Mouse (Mus musculus) MEL-GATA-1-ER (cell line): ENCODE measurements around the gene Fhod1.

Experiments
- DNase-seq: peaks from one replicate; pipeline ENCODE4 v3.0.0-alpha.2; 2012; ENCODE audit warnings: low read depth; ENCODE audit errors: extremely low read depth

Fhod1 gene

DNA sequence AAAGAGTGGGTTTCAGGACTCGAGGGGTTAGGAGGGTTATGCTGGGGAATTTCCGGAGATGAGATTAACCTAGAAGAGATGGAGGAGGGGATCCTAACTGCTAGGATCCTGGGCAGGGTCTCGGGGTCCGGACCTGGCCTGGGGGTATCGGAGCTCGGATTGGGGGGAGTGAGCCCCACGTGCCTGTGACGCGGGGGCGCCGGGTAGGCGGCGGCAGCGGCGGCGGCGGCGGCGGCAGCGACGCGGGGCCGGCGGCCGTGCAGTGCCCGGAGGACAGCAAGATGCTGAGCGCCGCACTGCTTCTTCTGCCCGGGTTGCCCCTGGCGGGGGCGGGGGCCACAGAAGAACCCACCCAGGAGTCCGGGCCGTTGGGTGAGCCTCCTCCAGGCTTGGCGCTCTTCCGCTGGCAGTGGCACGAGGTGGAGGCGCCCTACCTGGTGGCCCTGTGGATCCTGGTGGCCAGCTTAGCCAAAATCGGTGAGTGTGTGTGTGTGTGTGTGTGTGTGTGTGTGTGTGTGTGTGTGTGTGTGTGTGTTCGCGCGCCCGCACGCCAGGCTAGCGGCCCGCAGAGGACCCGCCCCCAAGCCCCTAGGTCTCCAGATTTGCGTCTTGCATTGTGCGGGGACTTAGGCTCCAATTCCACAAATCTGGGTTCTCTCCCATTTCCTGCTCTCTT is 1.5 kb upstream of the Fhod1 start:
- DNase-seq: no peak

DNA sequence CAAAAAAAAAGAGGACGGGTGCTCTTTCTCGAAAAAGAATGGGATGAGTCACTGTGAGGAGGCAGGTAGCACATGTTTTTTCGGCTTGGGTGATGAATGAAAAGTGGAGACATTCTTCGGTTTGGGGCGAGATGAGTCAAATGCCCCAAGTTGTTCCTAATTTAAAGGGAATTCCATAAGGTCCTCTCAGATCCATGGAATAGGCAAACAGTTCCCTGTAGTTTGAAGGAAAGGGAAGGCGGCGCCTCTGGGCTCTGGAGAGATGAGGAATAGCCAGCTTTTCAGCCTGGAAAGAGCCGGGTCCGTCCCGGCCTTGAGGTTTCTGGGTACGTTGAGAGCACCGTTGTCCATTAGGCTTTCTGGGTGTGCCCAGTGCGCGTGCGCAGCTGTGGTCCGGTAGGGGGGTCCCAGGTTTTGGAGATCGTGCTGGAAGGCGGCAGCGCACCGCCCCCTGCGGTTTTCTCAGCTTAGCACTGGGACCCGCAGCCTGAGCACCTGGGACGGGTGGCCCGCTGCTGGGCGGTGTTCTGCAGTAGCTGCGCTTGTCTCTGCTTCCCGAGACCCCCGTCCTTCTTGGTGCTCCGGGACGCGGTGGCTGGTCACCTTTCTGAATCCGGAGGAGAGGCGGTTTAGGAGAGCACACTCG is 820 bp upstream of the Fhod1 start, which contains the start of gene Slc9a5:
Gene Slc9a5, plus strand, starts transcription at position 394 of the 646 bp plus-strand sequence.
- DNase-seq: no peak

- no peak for DNase-seq
Observed at GRCm38 (mm10) chr8:105346611-105347427, 934 bp downstream of the Fhod1 start.

GRCm38 (mm10) chr8:105345061-105345975 is 2.4 kb downstream of the Fhod1 start:
- DNase-seq: no peak

DNA sequence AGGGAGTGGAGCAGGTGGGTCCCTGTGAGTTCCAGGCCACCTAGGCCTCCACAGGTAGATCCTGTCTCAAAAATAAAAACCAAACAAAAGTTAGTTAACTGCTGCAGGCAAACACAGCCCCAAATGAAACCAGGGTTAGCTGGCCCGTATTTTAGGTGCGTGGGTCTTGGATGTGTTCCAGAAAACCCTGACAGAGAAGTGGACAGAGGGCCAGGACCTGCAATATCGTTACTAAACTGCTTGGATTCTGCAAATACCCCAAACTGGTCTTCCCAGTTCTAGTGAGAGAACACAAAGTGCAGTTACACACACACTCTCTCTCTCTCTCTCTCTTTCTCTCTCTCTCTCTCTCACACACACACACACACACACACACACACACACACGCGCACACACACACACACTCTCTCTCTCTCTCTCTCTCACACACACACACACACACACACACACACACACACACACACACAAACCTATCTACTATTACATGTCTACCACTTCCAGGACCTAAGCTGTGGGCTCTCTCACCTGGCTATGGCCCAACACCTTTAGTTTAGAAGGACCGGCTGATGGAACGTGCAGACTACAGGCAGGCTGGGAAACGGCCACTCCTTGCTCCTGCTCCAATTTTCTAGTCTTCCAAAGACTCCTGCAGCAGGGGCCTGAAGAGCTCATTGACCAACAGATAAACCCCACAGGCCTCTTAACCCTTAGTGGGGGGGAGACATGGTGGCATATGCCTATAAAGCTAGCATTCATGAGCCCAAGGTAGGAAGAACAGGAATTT is 3.8 kb downstream of the Fhod1 start:
- DNase-seq: no peak

DNA sequence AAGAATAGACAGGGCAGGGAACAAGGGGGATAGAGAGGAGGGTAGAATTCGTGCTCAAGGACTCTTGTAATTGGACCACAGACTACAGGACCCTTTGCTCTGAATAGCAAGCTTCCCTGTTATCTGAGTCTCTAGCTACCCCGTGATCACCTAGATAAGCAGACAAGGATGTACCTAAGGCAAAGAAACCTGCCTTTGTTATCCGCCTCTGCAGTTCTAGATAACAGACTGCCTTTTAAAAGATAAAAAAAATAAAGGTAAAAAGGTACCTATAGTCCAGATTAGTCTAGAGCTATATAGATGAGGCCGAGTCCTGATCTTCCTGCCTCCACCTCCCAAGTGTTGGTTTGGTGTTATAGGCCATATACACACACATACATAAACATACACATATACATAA is 5.0 kb downstream of the Fhod1 start:
- DNase-seq: no peak

GRCm38 (mm10) chr8:105341399-105341798 is 6.4 kb downstream of the Fhod1 start:
- DNase-seq: no peak

DNA sequence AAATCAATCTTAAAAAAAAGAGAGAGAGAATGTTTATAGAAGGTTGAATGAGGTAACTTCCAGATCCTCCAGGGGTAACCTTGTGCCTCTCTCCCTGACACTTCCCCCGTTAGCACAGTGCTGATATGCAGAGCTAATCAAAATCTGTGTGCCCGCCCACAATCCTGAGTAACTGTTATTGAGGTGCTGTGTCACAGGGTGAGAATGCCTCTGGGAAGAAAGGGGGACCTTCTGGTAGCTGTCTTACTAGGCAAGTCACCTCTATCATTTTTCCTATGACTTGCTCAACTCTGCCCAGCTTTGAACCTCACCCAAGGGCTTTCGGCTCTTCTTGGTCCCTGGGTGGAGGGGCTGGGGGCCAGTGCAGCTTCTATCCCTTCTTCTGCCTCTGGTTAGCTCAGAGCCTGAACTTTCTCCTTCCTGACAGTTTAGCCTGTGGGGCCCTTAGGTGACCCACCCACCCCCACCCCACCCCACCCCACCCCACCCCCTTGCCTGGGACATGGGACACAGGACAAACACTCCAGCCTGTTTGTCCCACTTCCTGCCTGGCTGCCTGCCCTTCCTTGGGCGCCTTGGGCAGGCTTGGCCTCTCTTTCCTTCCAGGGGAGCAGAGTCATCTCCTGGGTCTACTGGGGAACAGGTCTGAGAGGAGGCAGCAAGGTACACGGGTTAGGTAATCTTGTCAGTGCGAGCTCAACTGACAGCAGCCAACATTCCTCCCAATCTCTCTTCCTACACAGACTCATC is 7.7 kb downstream of the Fhod1 start:
- DNase-seq: no peak

DNA sequence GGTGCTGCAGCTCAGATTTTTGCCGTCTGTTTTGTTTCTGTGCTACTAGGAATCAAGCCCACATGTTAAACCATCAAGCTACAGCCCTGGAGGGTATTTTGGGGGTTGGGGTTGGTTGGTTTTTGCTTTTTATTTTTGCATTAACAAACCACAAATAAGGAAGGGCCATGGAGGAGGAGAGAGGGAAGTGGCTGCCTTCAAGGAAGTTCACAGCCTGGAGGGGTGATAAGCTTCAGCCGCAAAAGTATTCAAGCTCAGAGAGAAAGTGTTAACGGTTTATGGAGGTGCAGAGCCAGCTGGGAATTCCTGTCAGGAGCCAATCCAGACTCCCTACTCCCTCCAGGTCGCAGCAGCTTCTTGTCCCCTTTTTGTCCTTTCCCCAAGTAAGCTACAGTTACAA is 8.8 kb downstream of the Fhod1 start:
- DNase-seq: peak; percentile 80

- DNase-seq: no peak
Observed at GRCm38 (mm10) chr8:105336373-105337130, 11.2 kb downstream of the Fhod1 start.

- DNase-seq: no peak
Observed at GRCm38 (mm10) chr8:105332523-105332922, 15.2 kb downstream of the Fhod1 start.

- no peak for DNase-seq
Observed at GRCm38 (mm10) chr8:105331931-105332330, 15.8 kb downstream of the Fhod1 start.

DNA sequence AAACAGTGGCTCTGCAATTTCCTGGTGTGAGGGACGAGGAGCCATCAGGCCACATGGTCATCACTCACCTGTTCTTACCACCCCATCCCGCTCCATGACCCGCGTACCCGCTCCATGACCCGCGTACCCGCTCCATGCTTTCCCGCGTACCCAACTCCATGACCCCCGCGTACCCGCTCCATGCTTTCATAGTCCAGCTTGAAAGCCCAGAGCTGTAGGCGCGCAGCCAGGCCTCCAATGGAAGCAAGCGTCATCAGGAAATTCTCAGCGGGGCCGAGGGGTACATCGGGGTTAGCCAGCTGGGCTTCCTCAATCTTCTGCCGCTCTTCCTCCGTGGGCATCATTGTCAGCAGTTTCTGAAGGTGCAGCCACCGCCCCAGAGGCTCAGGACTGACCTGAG is 16.3 kb downstream of the Fhod1 start:
- DNase-seq: no peak

GRCm38 (mm10) chr8:105330325-105330724 is 17.4 kb downstream of the Fhod1 start:
- DNase-seq: no peak

DNA sequence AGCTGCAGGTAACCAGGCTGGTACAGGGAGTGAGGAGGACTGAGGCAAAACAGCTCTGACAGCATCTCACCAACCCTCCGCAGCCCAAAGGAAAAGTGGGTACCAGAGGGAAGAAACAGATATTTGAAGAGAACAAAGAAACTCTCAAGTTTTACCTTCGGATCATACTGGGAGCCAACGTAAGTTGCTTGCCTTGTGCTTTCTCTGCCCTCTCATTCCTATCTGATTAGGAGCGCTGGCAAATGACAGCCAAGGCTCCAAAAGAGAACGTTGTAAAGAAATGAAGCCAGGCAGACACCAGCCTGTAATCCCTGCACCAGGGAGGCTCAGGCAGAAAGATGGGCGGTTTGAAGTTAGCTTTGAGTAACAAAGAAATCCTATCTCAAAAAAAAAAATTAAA is 20.8 kb downstream of the Fhod1 start:
- no peak for DNase-seq

DNA sequence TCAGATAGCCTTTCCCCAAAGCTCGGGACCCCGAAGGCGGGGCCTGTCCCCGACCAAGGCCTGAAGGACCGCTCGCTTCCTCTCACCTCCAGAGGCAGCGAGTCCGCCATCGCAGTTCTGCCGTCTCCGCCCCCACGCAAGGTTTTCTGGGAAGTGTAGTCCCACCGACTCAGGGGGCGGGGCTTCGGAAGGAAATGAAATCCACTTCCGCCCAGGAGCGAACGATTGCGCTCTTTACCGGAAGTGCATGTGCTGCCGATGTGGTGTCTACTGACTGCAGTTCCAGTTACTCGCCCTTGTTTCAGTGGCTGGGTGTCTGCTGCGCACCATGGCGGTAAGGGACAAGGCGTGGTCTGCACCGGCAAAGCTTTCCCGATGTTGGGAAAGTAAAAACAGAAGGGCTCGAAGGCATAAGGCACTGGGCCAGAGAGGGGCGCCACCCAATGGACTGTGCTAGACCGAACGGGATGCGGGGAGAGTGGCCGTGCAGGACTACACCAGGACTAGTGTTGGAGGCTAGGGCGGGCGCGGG is 21.5 kb downstream of the Fhod1 start, which contains the start of the genes Lrrc29 and Tmem208:
Gene Lrrc29, minus strand, starts transcription at position 138 of the 532 bp plus-strand sequence.
Gene Tmem208, plus strand, starts transcription at position 214 of the 532 bp plus-strand sequence.
- DNase-seq: peak; percentile 93

- no peak for DNase-seq
Observed at GRCm38 (mm10) chr8:105325641-105326093, 22.1 kb downstream of the Fhod1 start.

DNA sequence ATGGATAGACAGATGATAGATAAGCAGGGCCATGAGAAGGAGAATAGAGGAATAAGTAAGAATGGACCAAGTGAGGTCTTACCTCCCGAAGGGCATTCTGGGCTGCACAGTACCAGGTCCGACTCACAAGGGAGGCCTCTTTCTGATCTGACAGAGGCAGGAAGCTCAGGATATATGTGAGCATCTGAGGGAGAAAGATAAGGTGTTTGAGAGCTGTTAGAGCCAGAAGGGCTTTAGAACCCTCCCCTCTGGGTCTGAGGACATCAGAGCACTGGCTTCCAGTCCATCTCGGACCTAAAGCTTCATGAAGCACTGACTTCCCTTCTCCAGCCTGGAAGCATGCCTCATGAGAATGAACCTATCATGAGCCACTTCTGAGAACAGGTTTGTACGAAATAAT is 24.6 kb downstream of the Fhod1 start:
- DNase-seq: peak; percentile 72
